Mouse (Mus musculus) ES-Bruce4 (cell line): ENCODE results near the gene Kctd19.

Experiments used
- CTCF ChIP-seq: IDR thresholded peaks from one replicate; pipeline ENCODE4 v1.8.1; 2011; ENCODE audit warnings: low read depth, low read length
- EP300 ChIP-seq: IDR thresholded peaks from 2 replicates; pipeline ENCODE4 v1.6.1; 2011; ENCODE audit warnings: low read depth, low read length; ENCODE audit not compliant: insufficient read depth
- POLR2A ChIP-seq: IDR thresholded peaks from one replicate; pipeline ENCODE4 v1.8.1; 2011; ENCODE audit warnings: low read length; ENCODE audit not compliant: insufficient read depth

GRCm38 (mm10) chr8:105450977-105451376 is 37.7 kb upstream of the Kctd19 start:
- TF ChIP-seq POLR2A, result no peak
- TF ChIP-seq EP300, result no peak
- TF ChIP-seq CTCF, result no peak
